Mouse (Mus musculus): ENCODE measurements around the gene Rnf6.

Rnf6 gene

DNA sequence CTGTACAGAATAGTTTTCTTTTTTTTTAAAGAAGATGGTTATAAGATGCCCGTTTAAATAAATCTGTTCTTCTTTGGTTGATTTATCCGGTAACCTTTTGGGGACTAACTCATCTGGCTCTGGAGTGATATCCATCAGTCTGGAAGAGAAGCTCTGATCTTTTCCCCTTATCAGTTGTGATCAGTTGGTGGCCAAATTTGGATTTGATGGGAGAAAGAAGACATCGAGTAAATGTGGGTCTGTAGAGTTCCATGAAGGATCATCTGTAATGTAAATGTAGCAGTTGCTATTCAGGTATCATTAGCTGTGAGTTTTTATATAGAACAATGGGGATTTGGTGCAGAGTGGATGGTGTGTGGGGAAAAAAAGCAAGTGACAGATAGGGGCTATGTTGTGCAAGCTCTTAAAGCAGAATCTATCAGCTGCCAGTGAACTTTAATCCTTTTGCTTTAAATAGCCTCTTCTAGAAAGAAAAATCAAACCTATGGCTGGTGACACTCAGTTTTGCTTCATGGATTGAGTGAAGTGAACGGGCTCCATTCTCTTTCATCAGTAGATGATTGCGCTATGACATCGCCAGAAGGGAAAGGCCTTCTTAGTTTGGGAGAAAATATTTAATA, 10.8 kb upstream of the Rnf6 start:
- in situ Hi-C loops (cut with MboI; ENCODE audit: low pct_unique_long_range_greater_than_20kb in 1 of 2, low sequenced_read_pairs in 2 of 2, unreplicated experiment in 1 of 2) = no loop called here

DNA sequence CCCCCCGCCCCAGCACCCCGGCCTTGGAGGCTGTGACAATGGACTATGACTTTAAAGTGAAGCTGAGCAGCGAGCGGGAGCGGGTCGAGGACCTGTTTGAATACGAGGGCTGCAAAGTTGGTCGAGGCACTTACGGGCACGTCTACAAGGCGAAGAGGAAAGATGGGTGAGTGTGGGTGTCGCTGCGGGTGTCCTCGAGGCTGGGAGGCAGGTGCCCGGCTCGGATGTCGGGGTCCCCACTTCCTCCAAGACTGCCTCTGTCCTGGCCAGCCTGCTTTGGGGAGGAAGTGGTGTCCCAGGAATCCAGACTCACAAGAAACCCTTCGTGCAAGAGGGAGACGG, 10.3 kb upstream of the Rnf6 start:
- in situ Hi-C loops (cut with MboI; ENCODE audit: low pct_unique_long_range_greater_than_20kb in 1 of 2, low sequenced_read_pairs in 2 of 2, unreplicated experiment in 1 of 2) = no loop called here

DNA sequence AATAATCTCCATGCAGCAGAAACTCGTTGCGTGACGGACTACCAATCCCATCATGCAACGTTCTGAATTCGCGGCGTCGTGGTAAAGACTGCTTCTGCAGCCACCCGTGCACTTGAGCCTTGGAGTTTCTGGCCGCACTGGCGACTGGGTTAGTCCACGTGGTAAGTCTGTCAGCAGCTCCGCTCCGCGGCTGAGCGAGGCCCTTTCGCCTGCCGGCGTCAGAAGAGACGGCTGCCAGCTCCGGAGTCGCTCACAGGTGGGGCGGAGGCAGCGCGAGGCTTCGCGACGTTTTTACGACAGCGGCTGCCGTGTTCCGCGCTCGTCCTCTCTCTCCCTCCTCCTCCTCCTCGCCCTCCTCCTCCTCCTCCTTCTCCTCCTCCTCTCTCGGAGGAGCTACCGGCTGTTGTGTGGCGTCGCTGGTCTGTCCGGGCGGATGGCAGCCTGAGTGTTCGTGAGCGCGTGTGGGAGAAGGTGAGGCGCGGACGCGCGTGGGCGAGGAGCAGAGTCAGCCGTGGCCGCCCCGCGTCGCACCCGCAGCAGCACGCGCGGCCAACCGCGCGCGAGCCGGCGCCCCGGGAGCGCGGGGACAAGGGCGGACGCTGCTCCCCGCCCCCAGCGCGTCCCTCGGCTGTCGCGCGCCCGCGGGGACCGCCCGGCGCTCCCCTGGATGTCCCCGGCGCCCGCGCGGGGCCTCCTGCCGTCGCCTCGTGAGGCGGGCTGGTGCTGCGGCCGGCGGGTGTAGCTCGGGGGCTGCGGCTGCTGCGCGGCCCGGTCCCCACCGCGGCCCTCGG, 9.7 kb upstream of the Rnf6 start, which contains the start of gene Cdk8:
Cdk8 (plus strand) TSS at position 367 of the 791 bp plus-strand sequence.
- in situ Hi-C loops (cut with MboI; ENCODE audit: low pct_unique_long_range_greater_than_20kb in 1 of 2, low sequenced_read_pairs in 2 of 2, unreplicated experiment in 1 of 2) = no loop called here

DNA sequence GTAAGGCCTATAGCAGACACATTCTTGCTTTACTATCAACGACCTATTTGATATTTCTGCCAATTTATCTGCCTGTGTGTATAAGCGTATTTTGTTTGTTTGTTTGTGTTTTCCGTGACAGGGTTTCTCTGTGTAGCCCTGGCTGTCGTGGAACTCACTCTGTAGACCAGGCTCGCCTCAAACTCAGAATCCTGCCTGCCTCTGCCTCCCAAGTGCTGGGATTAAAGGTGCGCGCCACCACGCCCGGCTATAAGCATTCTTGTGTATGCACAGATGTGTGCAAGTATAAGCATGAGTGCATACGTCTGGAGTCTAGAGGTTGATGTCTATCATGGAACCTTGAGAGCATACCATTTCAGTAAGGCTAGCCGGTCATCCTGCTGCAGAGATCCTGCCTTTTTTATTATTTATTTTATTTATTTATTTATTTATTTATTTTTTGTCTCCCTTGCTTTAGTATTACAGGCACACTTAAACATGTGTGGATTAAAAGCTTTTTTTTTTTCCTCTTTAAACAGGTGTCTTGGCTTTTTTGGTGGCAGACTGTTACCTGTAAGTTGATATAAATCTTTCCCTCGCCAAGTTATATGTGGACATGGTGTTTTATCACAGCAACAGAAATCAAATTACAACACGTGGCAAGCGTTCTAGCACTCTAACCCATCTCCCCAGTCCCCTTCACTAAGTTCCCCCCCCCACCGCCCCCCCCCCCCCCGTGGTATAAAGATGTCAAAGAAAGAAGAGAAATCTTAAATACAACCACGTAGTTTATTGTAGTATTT, 8.7 kb upstream of the Rnf6 start:
- in situ Hi-C loops (cut with MboI; ENCODE audit: low pct_unique_long_range_greater_than_20kb in 1 of 2, low sequenced_read_pairs in 2 of 2, unreplicated experiment in 1 of 2) = no loop called here

DNA sequence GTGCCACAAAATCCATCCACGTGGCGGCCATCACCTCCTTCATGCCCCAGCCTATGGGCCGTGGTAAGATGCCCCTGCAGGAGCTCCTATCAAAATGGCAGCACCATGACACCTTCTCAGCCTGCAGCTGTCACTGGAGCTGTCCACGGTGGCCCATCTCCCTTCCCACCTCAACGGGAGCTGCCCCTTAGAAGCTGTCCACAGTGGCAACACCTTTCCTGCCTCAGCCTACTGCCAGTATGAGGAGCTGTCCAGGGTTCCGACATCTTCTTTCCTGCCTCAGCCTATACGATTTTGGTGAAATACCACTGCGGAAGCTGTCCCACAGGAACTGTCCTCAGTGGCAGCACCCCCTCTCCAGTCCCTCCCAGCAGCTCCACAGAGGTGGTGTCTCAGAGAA, 6.1 kb upstream of the Rnf6 start:
- in situ Hi-C loops (cut with MboI; ENCODE audit: low pct_unique_long_range_greater_than_20kb in 1 of 2, low sequenced_read_pairs in 2 of 2, unreplicated experiment in 1 of 2) = no loop called here

DNA sequence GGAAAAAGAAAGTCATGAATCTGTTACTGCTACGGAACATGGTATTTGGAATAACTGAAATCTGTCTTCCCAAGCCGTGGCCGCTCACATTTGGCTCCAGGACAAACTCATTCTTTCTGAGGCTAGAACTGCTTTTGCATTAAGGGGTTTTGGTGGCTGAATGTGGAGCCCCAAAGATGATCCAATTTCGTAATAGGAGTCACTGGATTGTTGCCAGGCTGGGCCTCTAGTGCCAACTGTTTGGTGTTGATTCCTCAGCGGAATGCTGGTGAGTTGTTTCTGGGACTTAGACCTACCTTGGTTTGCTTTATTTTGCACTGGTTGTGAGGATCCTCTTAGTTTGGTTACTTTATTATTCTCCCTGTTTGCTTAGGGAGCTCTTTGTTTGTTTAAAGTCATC, 2.4 kb upstream of the Rnf6 start:
- in situ Hi-C loops (cut with MboI; ENCODE audit: low pct_unique_long_range_greater_than_20kb in 1 of 2, low sequenced_read_pairs in 2 of 2, unreplicated experiment in 1 of 2) = loop anchor here in 1 of 2 experiments (25.0 kb wide), 1 partner anchor 1011 kb away; the partner anchor contains the start of genes Zkscan14 and Zkscan5

DNA sequence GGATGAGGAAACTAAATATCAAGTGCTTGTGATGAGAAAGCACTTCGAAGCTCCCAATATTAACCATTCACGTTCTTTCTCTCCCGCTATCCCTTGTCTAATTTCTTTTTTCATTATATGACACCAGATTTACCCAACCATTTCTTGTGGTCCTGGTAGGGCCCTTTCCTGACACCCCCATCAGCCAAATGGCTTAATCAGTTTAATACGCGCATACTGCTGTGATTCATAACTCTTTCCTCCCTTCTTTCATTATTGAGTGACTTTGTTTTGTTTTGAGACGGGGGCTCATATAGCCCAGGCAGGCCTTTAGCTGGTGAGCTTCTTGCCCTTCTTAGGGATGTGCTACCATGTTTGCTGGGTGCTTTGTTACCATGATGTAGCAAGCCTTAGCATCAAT, 367 bp upstream of the Rnf6 start:
- in situ Hi-C loops (cut with MboI; ENCODE audit: low pct_unique_long_range_greater_than_20kb in 1 of 2, low sequenced_read_pairs in 2 of 2, unreplicated experiment in 1 of 2) = loop anchor here in 1 of 2 experiments (25.0 kb wide), 1 partner anchor 1009 kb away; the partner anchor contains the start of genes Zkscan14 and Zkscan5

DNA sequence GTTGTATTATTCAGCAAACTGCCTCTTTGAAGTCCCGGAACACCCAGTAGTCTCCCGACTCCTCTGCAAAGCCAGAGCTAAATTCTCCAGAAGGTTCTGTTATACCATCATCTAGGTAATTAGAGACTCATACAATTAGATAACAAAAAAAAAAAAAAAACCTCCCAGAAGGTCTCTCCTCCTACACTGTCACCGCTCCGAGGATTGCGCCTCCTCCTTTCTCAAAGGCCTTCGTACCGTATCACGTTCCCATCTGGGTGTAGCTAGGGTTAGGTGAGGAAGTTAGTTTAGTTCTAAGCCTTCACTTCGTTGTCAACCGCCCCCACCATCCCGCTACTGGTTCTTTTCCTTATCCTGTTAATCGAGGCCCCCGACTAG, 865 bp downstream of the Rnf6 start:
- in situ Hi-C loops (cut with MboI; ENCODE audit: low pct_unique_long_range_greater_than_20kb in 1 of 2, low sequenced_read_pairs in 2 of 2, unreplicated experiment in 1 of 2) = loop anchor here in 1 of 2 experiments (25.0 kb wide), 1 partner anchor 1008 kb away; the partner anchor contains the start of genes Zkscan14 and Zkscan5

DNA sequence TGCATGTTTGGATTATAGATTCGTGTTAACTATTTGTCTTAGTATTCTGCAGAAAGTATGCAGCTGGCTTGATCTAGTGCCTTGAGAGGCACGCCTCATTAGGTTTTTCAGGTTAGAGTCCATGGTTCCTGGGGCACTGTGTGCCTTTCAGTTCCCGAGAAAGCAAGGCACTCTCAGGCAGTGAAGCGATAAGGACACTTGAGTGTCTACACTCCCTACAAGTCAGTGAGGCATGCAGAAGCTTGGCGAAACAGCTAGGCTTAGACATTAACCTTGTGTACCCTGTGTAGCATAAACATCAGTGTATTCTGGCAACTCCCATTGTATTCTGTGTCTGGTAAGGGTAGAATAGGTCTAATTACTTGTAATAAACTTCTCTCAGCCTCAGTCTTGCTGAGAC, 15.8 kb downstream of the Rnf6 start:
- in situ Hi-C loops (cut with MboI; ENCODE audit: low pct_unique_long_range_greater_than_20kb in 1 of 2, low sequenced_read_pairs in 2 of 2, unreplicated experiment in 1 of 2) = loop anchor here in 1 of 2 experiments (25.0 kb wide), 1 partner anchor 993 kb away; the partner anchor contains the start of genes Zkscan14 and Zkscan5

DNA sequence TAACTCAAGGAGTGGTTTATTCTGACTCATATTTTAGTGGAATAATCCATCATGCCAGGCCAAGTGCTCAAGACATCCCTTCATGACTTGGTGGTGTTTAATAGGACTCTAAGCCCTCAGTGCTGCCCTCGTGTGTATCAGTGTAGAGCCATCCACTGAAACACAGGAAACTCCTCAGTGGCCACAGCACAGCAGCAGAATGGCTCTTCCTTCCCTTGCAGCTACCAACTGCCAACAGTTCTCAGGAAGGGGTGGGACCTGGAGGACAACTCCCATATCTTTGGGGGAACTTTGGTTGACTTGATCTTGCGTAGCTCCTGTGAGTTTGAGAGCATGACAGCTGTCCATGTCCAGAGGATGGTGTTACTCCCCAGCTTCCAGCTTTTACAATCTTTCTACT, 17.4 kb downstream of the Rnf6 start:
- in situ Hi-C loops (cut with MboI; ENCODE audit: low pct_unique_long_range_greater_than_20kb in 1 of 2, low sequenced_read_pairs in 2 of 2, unreplicated experiment in 1 of 2) = loop anchor here in 1 of 2 experiments (25.0 kb wide), 1 partner anchor 992 kb away; the partner anchor contains the start of genes Zkscan14 and Zkscan5

DNA sequence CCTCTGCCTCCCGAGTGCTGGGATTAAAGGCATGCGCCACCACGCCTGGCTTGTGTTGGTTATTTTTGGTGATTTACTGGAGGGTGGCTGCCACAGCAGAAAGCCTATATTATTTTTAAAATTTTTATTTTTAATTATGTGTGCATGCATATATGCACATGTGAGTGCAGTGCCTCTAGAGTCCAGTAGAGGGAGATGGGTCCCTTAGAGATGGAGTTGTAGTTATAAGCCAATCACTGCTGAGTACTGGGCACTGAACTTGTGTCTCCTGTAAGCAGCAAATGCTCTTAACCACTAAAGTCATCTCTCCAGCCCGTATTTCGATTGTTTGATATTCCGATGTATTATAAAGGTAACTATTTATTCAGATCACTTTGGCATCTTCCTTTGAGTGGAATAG, 20.8 kb downstream of the Rnf6 start:
- in situ Hi-C loops (cut with MboI; ENCODE audit: low pct_unique_long_range_greater_than_20kb in 1 of 2, low sequenced_read_pairs in 2 of 2, unreplicated experiment in 1 of 2) = loop anchor here in 1 of 2 experiments (25.0 kb wide), 1 partner anchor 988 kb away; the partner anchor contains the start of genes Zkscan14 and Zkscan5

DNA sequence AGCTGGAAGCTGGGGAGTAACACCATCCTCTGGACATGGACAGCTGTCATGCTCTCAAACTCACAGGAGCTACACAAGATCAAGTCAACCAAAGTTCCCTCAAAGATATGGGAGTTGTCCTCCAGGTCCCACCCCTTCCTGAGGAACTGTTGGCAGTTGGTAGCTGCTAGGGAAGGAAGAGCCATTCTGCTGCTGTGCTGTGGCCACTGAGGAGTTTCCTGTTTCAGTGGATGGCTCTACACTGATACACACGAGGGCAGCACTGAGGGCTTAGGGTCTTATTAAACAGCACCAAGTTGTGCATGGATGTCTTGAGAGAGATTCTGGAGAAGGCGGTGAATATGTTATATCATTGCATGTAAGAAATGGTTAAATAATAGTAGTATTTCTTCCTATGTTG, 21.8 kb downstream of the Rnf6 start:
- in situ Hi-C loops (cut with MboI; ENCODE audit: low pct_unique_long_range_greater_than_20kb in 1 of 2, low sequenced_read_pairs in 2 of 2, unreplicated experiment in 1 of 2) = no loop called here

DNA sequence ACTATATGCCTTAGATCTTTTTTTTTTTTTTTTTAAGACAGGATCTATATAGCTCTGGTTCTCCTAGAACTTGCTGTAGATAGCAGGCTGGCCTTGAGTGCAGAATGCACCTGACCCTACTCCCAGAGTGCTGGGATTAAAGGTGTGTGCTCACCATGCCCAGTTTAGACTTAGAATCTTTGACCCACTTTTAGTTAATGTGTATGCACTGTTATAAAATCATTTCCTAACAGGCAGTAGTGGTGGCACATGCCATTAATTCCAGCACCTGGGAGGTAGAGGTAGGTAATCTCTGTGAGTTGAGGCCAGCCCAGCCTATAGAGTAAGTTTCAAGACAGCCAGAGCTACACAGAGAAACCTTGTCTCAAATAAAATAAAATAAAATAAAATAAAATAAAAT, 22.3 kb downstream of the Rnf6 start:
- in situ Hi-C loops (cut with MboI; ENCODE audit: low pct_unique_long_range_greater_than_20kb in 1 of 2, low sequenced_read_pairs in 2 of 2, unreplicated experiment in 1 of 2) = no loop called here

DNA sequence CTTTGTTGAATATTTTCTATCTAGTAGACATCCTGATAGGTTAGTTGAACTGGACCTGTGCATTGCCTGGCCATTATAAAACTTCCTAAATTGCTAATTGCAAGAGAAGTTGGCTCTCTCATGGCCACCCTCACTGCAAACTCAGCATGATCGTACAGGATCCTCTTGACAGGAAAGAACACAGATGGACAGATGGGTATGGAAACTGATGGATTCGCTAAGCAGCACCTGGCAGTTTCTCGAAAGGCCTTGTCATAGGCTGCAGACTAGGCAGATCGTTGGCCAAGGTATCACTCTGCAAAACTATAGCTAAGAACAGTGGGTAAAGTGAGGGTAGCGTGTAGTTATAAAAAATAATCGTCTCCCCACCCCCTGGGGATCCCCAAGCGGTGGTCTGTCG, 28.0 kb downstream of the Rnf6 start:
- in situ Hi-C loops (cut with MboI; ENCODE audit: low pct_unique_long_range_greater_than_20kb in 1 of 2, low sequenced_read_pairs in 2 of 2, unreplicated experiment in 1 of 2) = no loop called here

DNA sequence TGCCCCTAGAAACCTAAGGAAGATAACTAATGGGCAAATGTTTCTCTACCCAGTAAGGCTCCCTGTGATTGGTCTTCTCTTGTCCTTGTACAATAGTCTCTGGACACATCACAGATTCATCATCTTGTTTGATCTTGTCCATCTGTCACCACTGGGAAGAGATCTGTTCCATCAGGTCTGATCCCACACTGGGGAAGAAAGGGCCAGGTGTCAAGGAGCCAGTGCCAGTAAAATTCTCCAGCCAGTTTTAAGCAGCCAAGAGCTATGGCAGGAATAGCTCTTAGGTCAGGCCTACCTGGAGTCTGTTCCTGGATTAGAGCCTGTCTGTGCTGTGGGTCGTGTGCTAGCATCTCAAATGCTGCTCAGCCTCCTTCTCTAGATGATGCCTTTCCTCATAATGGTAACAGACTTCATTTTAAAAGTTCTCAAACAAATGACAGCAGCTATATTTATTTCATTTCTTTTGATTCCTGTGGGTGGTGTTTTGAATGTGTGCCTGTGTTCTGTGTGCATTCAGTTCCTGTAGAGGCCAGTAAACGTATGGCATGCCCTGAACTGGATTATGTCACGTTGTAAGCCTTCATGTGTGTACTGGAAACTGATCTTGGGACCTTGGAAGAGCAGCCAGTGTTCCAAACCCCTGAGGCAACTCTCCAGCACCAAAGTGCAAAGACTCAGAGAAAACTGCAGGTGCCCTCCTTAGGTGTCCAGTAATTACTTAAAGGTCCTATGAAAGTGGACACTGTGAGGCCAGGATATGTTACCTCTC, 30.7 kb downstream of the Rnf6 start:
- in situ Hi-C loops (cut with MboI; ENCODE audit: low pct_unique_long_range_greater_than_20kb in 1 of 2, low sequenced_read_pairs in 2 of 2, unreplicated experiment in 1 of 2) = no loop called here

DNA sequence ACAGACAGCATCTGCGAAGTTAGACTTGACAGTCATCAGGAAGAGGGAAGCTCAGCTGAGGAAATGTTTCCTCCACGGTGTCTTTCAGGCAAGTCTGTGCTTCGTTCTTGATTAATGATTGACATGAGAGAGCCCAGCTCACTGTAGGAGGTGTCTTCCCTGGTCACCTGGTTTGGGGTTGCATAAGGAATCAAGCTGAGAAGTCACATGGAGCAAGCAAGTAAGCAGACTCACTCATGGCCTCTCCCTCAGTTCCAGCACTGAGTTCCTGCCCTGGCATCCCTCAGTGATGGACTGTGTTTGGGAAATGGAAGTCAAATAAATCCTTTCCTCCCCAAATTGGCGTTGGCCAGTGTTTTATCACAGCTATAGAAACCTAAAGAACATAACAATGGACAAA, 31.3 kb downstream of the Rnf6 start:
- in situ Hi-C loops (cut with MboI; ENCODE audit: low pct_unique_long_range_greater_than_20kb in 1 of 2, low sequenced_read_pairs in 2 of 2, unreplicated experiment in 1 of 2) = no loop called here

DNA sequence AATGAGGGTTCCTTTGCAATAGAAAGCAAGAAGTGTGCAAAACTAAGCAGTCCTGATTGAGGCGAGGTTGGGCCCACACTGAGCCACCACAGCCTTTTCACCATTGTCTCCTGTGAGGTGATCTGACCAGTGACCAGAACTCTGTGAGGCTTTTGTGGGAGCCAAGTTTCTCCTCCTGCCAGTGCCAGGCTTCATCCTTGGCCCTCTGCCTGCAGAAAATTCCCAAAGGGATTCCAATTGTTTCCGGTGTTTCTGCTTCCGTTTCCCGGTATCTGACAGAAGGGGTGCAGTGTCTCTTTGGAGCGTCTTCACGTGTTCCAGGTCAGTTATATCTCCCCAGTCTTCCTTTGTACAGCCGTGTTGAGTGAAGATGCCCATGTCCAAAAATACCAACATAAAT, 32.6 kb downstream of the Rnf6 start:
- in situ Hi-C loops (cut with MboI; ENCODE audit: low pct_unique_long_range_greater_than_20kb in 1 of 2, low sequenced_read_pairs in 2 of 2, unreplicated experiment in 1 of 2) = no loop called here

DNA sequence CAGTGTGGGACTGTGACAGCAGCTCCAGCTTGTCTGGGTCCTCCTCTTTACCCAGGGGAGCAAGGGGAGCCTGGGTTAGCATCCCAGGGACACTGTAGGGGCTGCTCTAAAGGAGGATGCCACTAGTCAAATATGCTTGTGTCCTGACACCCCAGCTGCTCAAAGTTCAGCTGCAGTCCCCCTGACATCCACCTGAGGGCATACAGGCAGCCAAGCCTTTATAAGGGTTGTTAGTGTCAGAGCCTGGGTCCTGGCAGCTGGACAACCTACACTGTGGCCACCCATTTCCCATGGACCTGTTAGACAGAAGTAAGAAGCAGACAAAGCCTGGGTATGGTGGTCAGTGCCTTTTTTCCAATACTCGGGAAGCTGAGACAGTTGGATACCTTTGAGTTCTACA, 33.2 kb downstream of the Rnf6 start:
- in situ Hi-C loops (cut with MboI; ENCODE audit: low pct_unique_long_range_greater_than_20kb in 1 of 2, low sequenced_read_pairs in 2 of 2, unreplicated experiment in 1 of 2) = no loop called here

Data from mouse embryonic stem cell (cell line).